Mouse (Mus musculus) midbrain, embryonic 10.5 days (tissue): ENCODE measurements around the gene Nek4. TPM values are rescaled to one million over a fixed set of nuclear protein-coding genes. Genes with fewer than 3 reads are reported as not detected.

ENCODE experiments used
- DNase-seq: peaks from one replicate; pipeline ENCODE4 v3.0.0-alpha.2; 2017; ENCODE audit warnings: low spot score
- H3K27ac ChIP-seq: fragments of 300-500 bp; sonication (generic); replicated peaks from 2 replicates; pipeline ENCODE4 v1.5.1; 2016; ENCODE audit warnings: mild to moderate bottlenecking
- H3K27me3 ChIP-seq: fragments of 300-500 bp; sonication (generic); 2 replicates; pipeline ENCODE4 v1.6.1; 2016; ENCODE audit warnings: low read depth, mild to moderate bottlenecking; ENCODE audit not compliant: poor library complexity, severe bottlenecking
- H3K36me3 ChIP-seq: fragments of 300-500 bp; sonication (generic); 2 replicates; pipeline ENCODE4 v1.6.1; 2016; ENCODE audit warnings: mild to moderate bottlenecking, moderate library complexity
- H3K4me1 ChIP-seq: fragments of 300-500 bp; sonication (generic); 2 replicates; pipeline ENCODE4 v1.6.1; 2016
- H3K4me3 ChIP-seq: fragments of 300-500 bp; sonication (generic); 2 replicates; pipeline ENCODE4 v1.5.1; 2016; ENCODE audit warnings: mild to moderate bottlenecking, moderate library complexity
- H3K9me3 ChIP-seq: fragments of 300-500 bp; sonication (generic); replicated peaks from 2 replicates; pipeline ENCODE4 v1.6.1; 2016; ENCODE audit warnings: mild to moderate bottlenecking
- WGBS: fragments of 180-500 bp; shearing (Covaris S2); methylation state at CpG from one replicate; pipeline ENCODE4 v1.1.7; 2016; 5-methylcytosine and 5-hydroxymethylcytosine counted together
- polyA plus RNA-seq: library from polyadenylated mRNA; unstranded; fragments of >200 nt; fragmentation: Nextera tagmentation; extraction: Ambion mirVana; gene quantifications from 2 replicates; pipeline ENCODE4 v1.2.1, GENCODE M21; 2016

Gene Nek4
- polyA plus RNA-seq, 1 experiment from 2014 or later, result 22.7 TPM

DNA sequence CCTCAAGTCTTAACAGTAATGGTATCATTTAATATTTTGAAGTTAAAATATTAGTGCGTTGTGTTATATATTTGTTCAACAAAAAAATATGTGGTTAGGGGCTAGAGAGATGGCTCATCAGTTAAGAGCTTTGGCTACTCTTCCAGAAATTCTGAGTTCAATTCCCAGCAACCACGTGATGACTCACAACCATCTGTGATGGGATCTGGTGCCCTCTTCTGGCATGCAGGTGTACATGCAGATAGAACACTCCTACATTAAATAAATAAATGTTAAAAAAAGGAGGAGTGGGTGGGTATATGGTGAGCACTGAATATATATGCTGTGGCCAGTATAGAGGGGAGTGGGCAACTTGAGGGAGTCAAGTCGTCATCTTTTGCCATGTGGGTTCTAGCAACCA lies 74.6 kb downstream of the Nek4 start:
- H3K27me3 ChIP-seq, result no peaks in the 10 kb centered on the region
- no peak for DNase-seq
- peaks cover 94% of the 10 kb centered on the region for H3K36me3 ChIP-seq

More for the DNA sequence above, 74.6 kb downstream of the Nek4 start:
- Histone ChIP-seq H3K4me1 (peaks cover 3% of the 10 kb centered on the region), H3K9me3 (no peaks in the 10 kb centered on the region), H3K27ac (no peak overlapping the region), H3K4me3 (no peak overlapping the region)
- WGBS, result 78% methylated on average over 3 of the region's 3 CpGs

Other genes with a start within 250 kb of the Nek4 start
- gene Sfmbt1, start 236.5 kb upstream of the Nek4 start, polyA plus RNA-seq, result 22.4 and 22.6 TPM in 2 replicates
- 20.3 and 24.4 TPM in 2 replicates for gene Tmem110, start 125.8 kb upstream of the Nek4 start, polyA plus RNA-seq
- 0.19 and 0.46 TPM in 2 replicates for gene Mustn1, start 72.2 kb upstream of the Nek4 start, polyA plus RNA-seq
- not detected in 2 replicates for gene Itih4, start 64.9 kb upstream of the Nek4 start, polyA plus RNA-seq
- 0.53 and 0.59 TPM in 2 replicates for gene Itih3, start 27.6 kb upstream of the Nek4 start, polyA plus RNA-seq
- not detected in 2 replicates for gene Itih1, start 8.1 kb upstream of the Nek4 start, polyA plus RNA-seq
- 52.4 and 53.8 TPM in 2 replicates for gene Glt8d1, start 50.0 kb downstream of the Nek4 start, polyA plus RNA-seq
- 274 and 277 TPM in 2 replicates for gene Spcs1, start 50.3 kb downstream of the Nek4 start, polyA plus RNA-seq
- gene Pbrm1, start 67.8 kb downstream of the Nek4 start, polyA plus RNA-seq, result 158 and 170 TPM in 2 replicates
- gene Gnl3, start 67.8 kb downstream of the Nek4 start, polyA plus RNA-seq, result 94.0 and 121 TPM in 2 replicates
- 63.1 and 64.3 TPM in 2 replicates for gene Smim4, start 177.6 kb downstream of the Nek4 start, polyA plus RNA-seq
- gene Nt5dc2, start 179.7 kb downstream of the Nek4 start, polyA plus RNA-seq, result 543 and 572 TPM in 2 replicates
- 18.0 and 23.7 TPM in 2 replicates for gene Stab1, start 217.3 kb downstream of the Nek4 start, polyA plus RNA-seq